Mouse (Mus musculus) adrenal gland, postnatal 10 days (tissue): ENCODE data around the gene Cnot1. TPM values are rescaled to one million over a fixed set of nuclear protein-coding genes. Genes with fewer than 3 reads are reported as not detected.

Experiments used
- DNase-seq: peaks from one replicate; pipeline ENCODE4 v3.0.0; 2021; ENCODE audit warnings: mixed read lengths
- microRNA-seq: library from miRNA; unstranded; fragments of <30 nt; microRNA quantifications from one replicate; pipeline ENCODE4 v1.2.0, GENCODE M21; 2021
- total RNA-seq, 2 experiments: library from RNA; stranded (reverse); gene quantifications; 2 replicates each; pipeline ENCODE4 v1.2.3; 2021

Gene Cnot1
- total RNA-seq, 2 experiments from 2014 or later, result 120 to 163 TPM

- peak; percentile 51 for DNase-seq
Measured at GRCm38 (mm10) chr8:95688073-95688672, 119.1 kb downstream of the Cnot1 start.

- peak; percentile 32 for DNase-seq
Measured at GRCm38 (mm10) chr8:95678024-95678611, 129.1 kb downstream of the Cnot1 start.

- peak; percentile 25 for DNase-seq
Measured at GRCm38 (mm10) chr8:95677591-95678023, 129.7 kb downstream of the Cnot1 start.

- DNase-seq, result no peak
Measured at GRCm38 (mm10) chr8:95676631-95677030, 130.6 kb downstream of the Cnot1 start, which contains the start of gene Ndrg4. TSS of gene Ndrg4 (plus strand) at chr8:95676980.

GRCm38 (mm10) chr8:95672811-95673210 is 134.5 kb downstream of the Cnot1 start:
- DNase-seq, result peak; percentile 57

- no peak for DNase-seq
Measured at GRCm38 (mm10) chr8:95671861-95672260, 135.4 kb downstream of the Cnot1 start.

GRCm38 (mm10) chr8:95669967-95670366 is 137.3 kb downstream of the Cnot1 start:
- DNase-seq, result no peak

Small RNA genes lying within 50 kb of the gene (microRNA-seq; reads per million reads assigned to microRNA genes)
- not detected for gene Mir7073

Other genes with a start within 250 kb of the Cnot1 start
- gene Prss54, start 231.1 kb downstream of the Cnot1 start, total RNA-seq, result not detected
- gene Gins3, start 174.0 kb downstream of the Cnot1 start, total RNA-seq, result 1 to 10 TPM; 3.8 to 5.1 TPM
- gene Ndrg4, start 130.5 kb downstream of the Cnot1 start, total RNA-seq, result 10 to 100 TPM; 23.4 to 46.3 TPM
- 10 to 100 TPM; 19.1 to 23.2 TPM for gene Setd6, start 91.6 kb downstream of the Cnot1 start, total RNA-seq
- 100 to 1,000 TPM; 154 to 168 TPM for gene Sap18b, start 17.9 kb upstream of the Cnot1 start, total RNA-seq
- 10 to 100 TPM; 12.9 to 15.5 TPM for gene Slc38a7, start 46.1 kb upstream of the Cnot1 start, total RNA-seq
- 100 to 1,000 TPM; 163 to 165 TPM for gene Got2, start 81.1 kb upstream of the Cnot1 start, total RNA-seq